Mouse (Mus musculus): ENCODE data around the gene Adgra3.

- TF ChIP-seq CTCF (IDR thresholded peaks at IDR 0.05; ENCODE audit: borderline replicate concordance, insufficient read depth, low read depth, low read length) (no peak), POLR2A (IDR thresholded peaks at IDR 0.05; ENCODE audit: borderline replicate concordance, insufficient read depth, low read length) (no peak)
Observed at GRCm38 (mm10) chr5:49936354-49936753, 122.5 kb downstream of the Adgra3 start.

Measured in cerebellum, adult 2 months (tissue).